Mouse (Mus musculus) ovary, adult 18-20 months (tissue): ENCODE measurements at regions not wholly inside any gene's neighbourhood (a gene's known extent, or its start where the extent isn't known, plus 50 kb on each side); places are given as distances from the start of the nearest gene placed in this dataset.

ENCODE experiments used
- DNase-seq: peaks from one replicate; pipeline ENCODE4 v3.0.0; 2022; ENCODE audit warnings: low spot score, mixed read lengths

- DNase-seq = no peak
Measured at GRCm38 (mm10) chr6:17157270-17157669, 92.3 kb downstream of the Tes start.

GRCm38 (mm10) chr6:17169971-17170781, 105.2 kb downstream of the Tes start:
- peak; percentile 36 for DNase-seq

- DNase-seq = peak; percentile 26
Measured at GRCm38 (mm10) chr6:17170782-17171272, 105.9 kb downstream of the Tes start.

GRCm38 (mm10) chr6:17171273-17172011, 106.5 kb downstream of the Tes start:
- peak; percentile 59 for DNase-seq

- DNase-seq = no peak
Measured at GRCm38 (mm10) chr6:17172050-17172449, 107.1 kb downstream of the Tes start.

GRCm38 (mm10) chr6:17177153-17177552, 103.8 kb upstream of the Cav2 start:
- peak; percentile 79 for DNase-seq

- no peak for DNase-seq
Measured at GRCm38 (mm10) chr6:17179476-17179875, 101.5 kb upstream of the Cav2 start.

- DNase-seq = no peak
Measured at GRCm38 (mm10) chr6:17186604-17187003, 94.4 kb upstream of the Cav2 start.

- DNase-seq = no peak
Measured at GRCm38 (mm10) chr6:17187106-17187505, 93.9 kb upstream of the Cav2 start.

- DNase-seq = no peak
Measured at GRCm38 (mm10) chr6:17195538-17195937, 85.4 kb upstream of the Cav2 start.

- DNase-seq = peak; percentile 26
Measured at GRCm38 (mm10) chr6:17197728-17198397, 83.1 kb upstream of the Cav2 start.

GRCm38 (mm10) chr6:17198876-17199275, 82.1 kb upstream of the Cav2 start:
- no peak for DNase-seq

GRCm38 (mm10) chr6:17201916-17202636, 78.9 kb upstream of the Cav2 start:
- DNase-seq = no peak

- no peak for DNase-seq
Measured at GRCm38 (mm10) chr6:17203302-17203701, 77.7 kb upstream of the Cav2 start.

- DNase-seq = no peak
Measured at GRCm38 (mm10) chr6:17203900-17204686, 76.9 kb upstream of the Cav2 start.

- no peak for DNase-seq
Measured at GRCm38 (mm10) chr6:17206932-17207331, 74.1 kb upstream of the Cav2 start.

- no peak for DNase-seq
Measured at GRCm38 (mm10) chr6:17209792-17210191, 71.2 kb upstream of the Cav2 start.

- DNase-seq = no peak
Measured at GRCm38 (mm10) chr6:17211346-17211745, 69.6 kb upstream of the Cav2 start.

- DNase-seq = no peak
Measured at GRCm38 (mm10) chr6:17214774-17215173, 66.2 kb upstream of the Cav2 start.

- DNase-seq = no peak
Measured at GRCm38 (mm10) chr6:17216442-17216841, 64.5 kb upstream of the Cav2 start.

- DNase-seq = no peak
Measured at GRCm38 (mm10) chr6:17223744-17224143, 57.2 kb upstream of the Cav2 start.
